Mouse (Mus musculus) liver, embryonic 12.5 days (tissue): Measurements from ENCODE around the gene Zswim3. TPM values are rescaled to one million over a fixed set of nuclear protein-coding genes. Genes with fewer than 3 reads are reported as not detected.
"Not testable (repeated sequence)": the region's sequence is repeated elsewhere in the genome, so short reads cannot be mapped to it uniquely, and the experiment has no call there.

Source experiments
- ATAC-seq: fragments of 200-750 bp; cut with Nextera tagmentation; 2 replicates; pipeline ENCODE4 v1.8.0; 2017; ENCODE audit warnings: moderate number of reproducible peaks, mild to moderate bottlenecking, moderate library complexity
- H3K27ac ChIP-seq: fragments of 300-500 bp; sonication (generic); 2 replicates; pipeline ENCODE4 v1.5.1; 2016; ENCODE audit warnings: mild to moderate bottlenecking
- H3K27me3 ChIP-seq: fragments of 300-500 bp; sonication (generic); replicated peaks from 2 replicates; pipeline ENCODE4 v1.6.1; 2016; ENCODE audit warnings: mild to moderate bottlenecking, moderate library complexity
- H3K36me3 ChIP-seq: fragments of 300-500 bp; sonication (generic); 2 replicates; pipeline ENCODE4 v1.6.1; 2016; ENCODE audit warnings: mild to moderate bottlenecking, moderate library complexity
- H3K4me1 ChIP-seq: fragments of 300-500 bp; sonication (generic); 2 replicates; pipeline ENCODE4 v1.6.1; 2016
- H3K4me2 ChIP-seq: fragments of 300-500 bp; sonication (generic); 2 replicates; pipeline ENCODE4 v1.6.1; 2016; ENCODE audit warnings: mild to moderate bottlenecking, moderate library complexity
- H3K4me3 ChIP-seq: fragments of 300-500 bp; sonication (generic); 2 replicates; pipeline ENCODE4 v1.5.1; 2016; ENCODE audit warnings: mild to moderate bottlenecking, moderate library complexity
- H3K9ac ChIP-seq: fragments of 300-500 bp; sonication (generic); 2 replicates; pipeline ENCODE4 v1.6.1; 2016; ENCODE audit warnings: mild to moderate bottlenecking, moderate library complexity
- H3K9me3 ChIP-seq: fragments of 300-500 bp; sonication (generic); replicated peaks from 2 replicates; pipeline ENCODE4 v1.6.1; 2016; ENCODE audit warnings: mild to moderate bottlenecking, moderate library complexity
- WGBS: fragments of 180-500 bp; shearing (Covaris S2); methylation state at CpG from one replicate; pipeline ENCODE4 v1.1.7; 2016; ENCODE audit not compliant: insufficient replicate concordance; 5-methylcytosine and 5-hydroxymethylcytosine counted together
- polyA plus RNA-seq: library from polyadenylated mRNA; unstranded; fragments of >200 nt; fragmentation: Nextera tagmentation; extraction: Ambion mirVana; gene quantifications from 2 replicates; pipeline ENCODE4 v1.2.1, GENCODE M21; 2016

Gene Zswim3
- polyA plus RNA-seq, 1 experiment from 2014 or later: 5.9 TPM

DNA sequence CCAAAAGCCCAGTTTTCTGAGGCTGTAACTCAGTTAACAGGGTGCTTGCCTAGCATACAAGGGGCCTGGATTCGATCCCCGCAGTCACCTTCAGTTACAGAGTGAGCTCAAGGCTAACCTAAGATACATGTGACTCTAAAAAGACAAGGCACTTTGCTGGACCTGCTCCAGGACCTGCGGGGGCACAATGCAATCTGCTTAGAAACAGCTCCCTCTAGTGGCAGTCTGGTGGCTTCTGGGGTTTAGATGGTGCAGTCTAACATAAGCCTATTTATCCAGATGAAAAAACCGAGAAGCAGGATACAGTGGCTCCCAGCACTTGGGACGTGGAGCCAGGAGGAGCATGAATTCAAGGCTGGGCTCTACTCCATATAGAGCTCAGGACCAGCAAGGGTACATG lies 10.6 kb upstream of the Zswim3 start:
- ATAC-seq: peak; percentile 70; the same call in 1 of the 2 replicates
- H3K4me2 ChIP-seq: no peak overlapping the region
- no peaks in the 10 kb centered on the region for H3K27me3 ChIP-seq
- peaks cover 18% of the 10 kb centered on the region for H3K4me1 ChIP-seq
- no peak overlapping the region for H3K9ac ChIP-seq
- no peaks in the 10 kb centered on the region for H3K9me3 ChIP-seq
- WGBS: 31% methylated on average over 5 of the region's 5 CpGs
- H3K27ac ChIP-seq: no peak overlapping the region
- H3K36me3 ChIP-seq: peaks cover 92% of the 10 kb centered on the region
- H3K4me3 ChIP-seq: no peak overlapping the region

DNA sequence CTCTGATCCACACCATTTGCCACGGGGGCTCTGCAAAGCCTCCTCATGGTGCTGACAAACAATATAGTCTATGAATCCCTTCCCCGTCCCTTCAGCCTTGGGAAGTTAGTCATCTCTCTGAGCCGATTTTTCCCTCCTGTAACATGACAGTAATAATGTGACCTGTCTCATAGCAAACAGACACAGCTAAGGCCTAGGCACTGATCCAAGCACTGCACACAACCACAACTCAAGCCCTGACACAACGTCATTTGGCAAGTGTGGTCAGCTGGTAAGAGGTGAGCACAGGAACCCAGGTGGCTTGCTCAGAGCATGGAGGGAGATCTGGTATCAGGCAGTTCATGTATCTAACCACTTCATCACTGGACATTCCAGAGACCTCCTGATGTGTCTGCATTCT lies 9.0 kb upstream of the Zswim3 start:
- Histone ChIP-seq H3K36me3 (peaks cover 93% of the 10 kb centered on the region), H3K27me3 (no peaks in the 10 kb centered on the region), H3K9ac (no peak overlapping the region)

DNA sequence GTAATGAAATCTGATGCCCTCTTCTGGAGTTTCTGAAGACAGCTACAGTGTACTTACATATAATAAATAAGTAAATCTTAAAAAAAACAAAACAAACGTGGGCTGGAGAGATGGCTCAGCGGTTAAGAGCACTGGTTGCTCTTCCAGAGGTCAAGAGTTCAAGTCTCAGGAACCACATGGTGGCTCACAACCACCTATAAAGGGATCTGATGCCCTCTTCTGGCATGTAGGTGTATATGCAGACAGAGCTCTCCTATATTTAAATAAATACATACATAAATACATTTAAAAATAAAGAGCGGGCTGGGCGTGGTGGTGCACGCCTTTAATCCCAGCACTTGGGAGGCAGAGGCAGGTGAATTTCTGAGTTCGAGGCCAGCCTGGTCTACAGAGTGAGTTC lies 6.3 kb upstream of the Zswim3 start:
- H3K4me3 ChIP-seq: not testable (repeated sequence)
- WGBS: 73% methylated on average over 6 of the region's 6 CpGs
- H3K4me1 ChIP-seq: peaks cover 14% of the 10 kb centered on the region

More for the DNA sequence above, 9.0 kb upstream of the Zswim3 start:
- no peak for ATAC-seq
- Histone ChIP-seq H3K9me3 (no peaks in the 10 kb centered on the region), H3K4me3 (no peak overlapping the region), H3K4me1 (peaks cover 10% of the 10 kb centered on the region; the same call in 1 of the 2 replicates), H3K4me2 (no peak overlapping the region), H3K27ac (no peak overlapping the region)
- WGBS: 78% methylated on average over 4 of the region's 4 CpGs

DNA sequence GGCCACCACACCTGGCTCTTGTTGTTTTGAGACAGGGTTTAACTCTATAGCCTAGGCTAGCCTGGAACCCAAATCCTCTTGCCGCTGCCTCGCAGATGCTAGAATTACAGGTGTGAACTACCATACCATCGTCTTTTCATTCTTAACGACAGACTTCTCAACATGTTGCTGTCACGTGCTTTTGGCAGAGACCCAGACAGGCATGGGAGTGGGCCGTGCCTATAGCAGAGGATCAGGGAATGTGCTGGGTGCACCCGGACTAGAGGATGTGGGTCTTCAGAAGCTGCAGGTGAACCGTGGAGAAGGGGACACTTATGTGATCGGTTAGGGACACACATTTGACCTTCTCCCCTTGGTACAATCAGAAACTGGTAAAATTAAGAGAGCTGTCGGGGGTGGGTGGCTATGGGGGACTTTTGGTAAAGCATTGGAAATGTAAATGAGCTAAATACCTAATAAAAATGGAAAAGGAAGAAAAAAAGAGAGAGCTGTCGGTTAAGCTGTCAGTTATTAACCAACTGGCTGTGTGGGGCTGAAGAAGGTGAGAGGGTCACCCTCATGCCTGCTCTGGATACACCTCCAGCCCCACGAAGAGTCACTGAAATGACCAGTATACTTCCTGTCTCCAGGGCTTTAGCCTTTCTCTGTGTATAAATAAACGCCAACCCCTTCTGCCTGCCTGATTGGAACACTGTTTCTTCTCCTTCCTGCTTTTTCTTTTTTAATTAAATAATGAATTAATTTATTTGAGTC lies 4.5 kb upstream of the Zswim3 start:
- H3K36me3 ChIP-seq: peaks cover 74% of the 10 kb centered on the region
- H3K27ac ChIP-seq: no peak overlapping the region
- no peak overlapping the region for H3K9ac ChIP-seq
- ATAC-seq: no peak
- H3K4me2 ChIP-seq: no peak overlapping the region
- H3K27me3 ChIP-seq: no peaks in the 10 kb centered on the region
- H3K9me3 ChIP-seq: no peaks in the 10 kb centered on the region
- peaks cover 18% of the 10 kb centered on the region for H3K4me1 ChIP-seq
- no peak overlapping the region for H3K4me3 ChIP-seq
- WGBS: 83% methylated on average over 13 of the region's 13 CpGs

More for the DNA sequence above, 6.3 kb upstream of the Zswim3 start:
- not testable (repeated sequence) for H3K27me3 ChIP-seq, H3K27ac ChIP-seq, H3K4me2 ChIP-seq, ATAC-seq, H3K9me3 ChIP-seq, H3K9ac ChIP-seq
- peaks cover 88% of the 10 kb centered on the region for H3K36me3 ChIP-seq

DNA sequence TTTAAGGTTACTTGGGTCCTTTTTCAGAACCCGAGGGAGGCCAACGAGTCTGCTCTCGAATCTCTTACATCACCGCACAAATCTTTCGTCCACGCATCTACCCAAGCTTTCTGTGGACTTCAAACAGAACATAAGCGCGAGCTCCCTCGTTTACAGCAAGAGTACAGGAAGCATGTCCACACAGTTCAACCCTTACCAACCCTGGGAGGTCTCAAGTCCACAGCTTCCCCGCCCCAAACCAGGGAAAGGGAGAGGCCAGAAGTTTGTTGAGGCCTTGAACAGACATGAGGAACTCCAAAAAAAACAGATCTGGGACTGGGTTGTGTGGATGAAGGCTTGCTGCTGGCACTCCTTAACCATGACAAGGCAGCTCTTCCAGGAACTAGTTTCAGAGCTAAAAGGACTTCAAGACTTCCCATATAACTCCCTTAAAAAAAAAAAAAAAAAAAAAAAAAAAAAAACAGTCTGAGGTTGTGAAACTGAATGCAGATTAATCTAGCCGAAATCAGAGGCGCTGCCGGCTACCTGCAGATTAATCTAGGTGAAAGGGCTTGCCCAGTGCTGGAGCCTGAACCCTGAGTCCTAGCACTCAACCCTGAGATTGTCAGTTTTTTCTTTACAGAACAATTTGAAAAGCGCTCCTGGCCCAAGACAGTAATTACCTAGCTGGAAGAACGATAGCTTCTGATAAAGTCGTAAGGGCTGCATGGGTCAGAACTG lies 1.5 kb upstream of the Zswim3 start:
- 81% methylated on average over 16 of the region's 16 CpGs for WGBS
- Histone ChIP-seq H3K9ac (peak overlapping the region; percentile 85), H3K4me1 (peaks cover 42% of the 10 kb centered on the region), H3K4me2 (peak overlapping the region; percentile 92), H3K4me3 (peak overlapping the region; percentile 71), H3K27me3 (no peaks in the 10 kb centered on the region), H3K27ac (peak overlapping the region; percentile 77), H3K9me3 (no peaks in the 10 kb centered on the region), H3K36me3 (peaks cover 48% of the 10 kb centered on the region)
- no peak for ATAC-seq

DNA sequence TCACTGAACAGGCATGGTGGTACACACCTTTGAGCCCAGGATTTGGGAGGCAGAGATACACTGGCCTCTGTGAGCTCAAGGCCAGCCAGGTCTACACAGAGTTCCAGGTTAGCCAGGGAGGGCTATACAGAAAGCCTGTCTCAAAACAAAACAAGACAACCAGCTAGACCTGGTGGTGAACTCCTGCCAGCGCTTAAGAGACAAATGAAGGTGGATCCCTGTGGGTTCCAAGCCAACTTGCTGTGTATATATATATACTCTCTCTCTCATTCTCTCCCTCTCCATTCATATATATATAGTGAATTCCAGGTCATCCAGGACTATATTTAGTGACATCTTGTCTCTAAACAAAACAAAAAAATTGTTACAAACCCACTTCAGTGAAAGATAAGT lies 981 bp upstream of the Zswim3 start:
- Histone ChIP-seq H3K4me1 (peaks cover 42% of the 10 kb centered on the region), H3K4me2 (peak overlapping the region; percentile 92), H3K9ac (peak overlapping the region; percentile 85), H3K9me3 (no peaks in the 10 kb centered on the region), H3K27ac (peak overlapping the region; percentile 77), H3K27me3 (no peaks in the 10 kb centered on the region), H3K36me3 (peaks cover 48% of the 10 kb centered on the region), H3K4me3 (peak overlapping the region; percentile 71)
- no peak for ATAC-seq
- 48% methylated on average over 1 of the region's 1 CpGs for WGBS

DNA sequence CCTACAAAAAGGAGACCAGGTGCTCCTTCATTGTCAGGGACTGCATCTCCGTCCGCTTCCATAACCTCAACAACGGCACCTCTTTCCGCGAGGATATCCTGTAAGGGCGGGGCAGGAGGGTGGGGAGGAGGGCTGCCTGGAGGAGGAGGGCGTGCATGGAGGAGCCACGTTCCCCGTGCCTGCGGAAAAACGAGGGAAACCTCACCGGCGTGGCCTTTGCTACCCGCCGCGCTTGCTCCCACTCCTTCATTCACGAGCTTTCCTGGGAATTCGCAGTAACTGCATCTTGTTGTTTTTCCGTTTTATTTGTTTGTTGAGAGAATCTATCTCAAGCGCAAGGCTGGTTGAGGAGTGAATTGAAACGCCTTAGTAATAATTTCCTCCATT lies 427 bp downstream of the Zswim3 start:
- no peaks in the 10 kb centered on the region for H3K9me3 ChIP-seq
- peak overlapping the region; percentile 71 for H3K4me3 ChIP-seq
- H3K4me1 ChIP-seq: peaks cover 42% of the 10 kb centered on the region
- 1% methylated on average over 21 of the region's 21 CpGs for WGBS
- H3K27me3 ChIP-seq: no peaks in the 10 kb centered on the region
- H3K27ac ChIP-seq: peak overlapping the region; percentile 96
- peak overlapping the region; percentile 92 for H3K4me2 ChIP-seq
- peak; percentile 79 for ATAC-seq
- H3K36me3 ChIP-seq: peaks cover 47% of the 10 kb centered on the region
- H3K9ac ChIP-seq: peak overlapping the region; percentile 85

DNA sequence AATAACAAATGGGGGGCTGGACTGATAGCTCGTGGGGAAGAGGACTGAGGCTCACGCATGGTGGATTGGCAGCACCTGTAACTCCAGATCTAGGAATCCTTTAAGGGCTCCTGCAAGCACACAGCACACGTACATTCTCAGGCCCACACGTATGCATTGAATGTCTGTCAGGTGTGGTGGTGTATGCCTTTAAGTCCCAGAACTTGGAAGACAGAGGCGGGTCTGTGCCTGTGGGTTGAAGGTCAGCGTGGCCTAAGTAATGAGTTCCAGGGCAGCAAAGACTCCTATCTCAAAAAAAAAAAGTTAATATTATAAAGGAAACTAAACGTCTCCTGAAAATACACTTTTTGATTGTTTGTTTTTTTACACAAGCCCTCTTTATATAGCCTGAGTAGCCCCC lies 1.7 kb downstream of the Zswim3 start:
- Histone ChIP-seq H3K4me3 (no peak overlapping the region; the same call in 1 of the 2 replicates), H3K4me1 (peaks cover 42% of the 10 kb centered on the region), H3K36me3 (peaks cover 36% of the 10 kb centered on the region), H3K27me3 (no peaks in the 10 kb centered on the region), H3K27ac (0 out of 2 replicates have a peak overlapping the region, but pooled peaks have one; percentile 39), H3K4me2 (peak overlapping the region; percentile 92), H3K9ac (peak overlapping the region; percentile 85; the same call in 1 of the 2 replicates), H3K9me3 (no peaks in the 10 kb centered on the region)
- no peak for ATAC-seq
- WGBS: 66% methylated on average over 7 of the region's 7 CpGs

DNA sequence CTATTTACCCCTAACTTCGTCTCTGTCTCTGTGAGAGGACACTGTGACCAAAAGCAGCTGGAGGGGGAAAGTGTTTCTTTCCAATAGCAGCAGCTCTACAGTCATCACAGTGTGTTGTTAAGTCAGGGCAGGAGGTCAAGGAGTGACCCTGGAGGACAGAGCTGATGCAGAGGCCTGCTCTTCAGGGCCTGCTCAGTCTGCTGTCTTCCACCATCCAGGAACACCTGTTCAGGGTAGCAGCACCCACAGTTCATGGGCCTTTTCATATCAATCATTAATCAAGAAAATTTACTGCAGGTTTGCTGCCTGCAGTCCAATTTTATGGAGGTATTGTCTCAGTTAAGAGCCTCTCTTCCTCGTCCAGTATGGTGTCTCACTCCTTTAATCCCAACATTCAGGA lies 8.7 kb downstream of the Zswim3 start:
- Histone ChIP-seq H3K4me3 (no peak overlapping the region), H3K4me1 (peaks cover 35% of the 10 kb centered on the region), H3K4me2 (no peak overlapping the region), H3K36me3 (peaks cover 38% of the 10 kb centered on the region), H3K9me3 (no peaks in the 10 kb centered on the region), H3K9ac (0 out of 2 replicates have a peak overlapping the region, but pooled peaks have one; percentile 18), H3K27ac (no peak overlapping the region), H3K27me3 (no peaks in the 10 kb centered on the region)
- 68% methylated on average over 2 of the region's 2 CpGs for WGBS
- no peak for ATAC-seq

DNA sequence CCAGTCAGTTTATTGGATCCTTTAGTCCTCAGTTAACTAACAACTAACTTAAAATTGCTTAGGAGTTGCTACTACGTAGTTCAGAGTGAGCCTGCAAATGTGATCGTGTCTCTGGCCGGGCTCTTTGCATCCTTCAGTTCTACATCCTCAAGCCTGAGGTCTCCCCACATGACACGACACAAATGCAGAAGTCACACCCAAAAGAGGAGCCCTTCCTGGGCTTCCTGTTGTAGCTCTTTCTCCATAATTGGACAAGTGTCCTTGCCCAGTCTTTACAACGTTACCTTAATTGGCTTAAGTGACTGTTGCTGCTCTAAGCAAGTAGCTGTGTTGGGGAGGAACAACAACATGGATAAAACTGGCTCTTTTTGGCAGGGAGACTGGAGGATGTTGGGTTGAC lies 10.4 kb downstream of the Zswim3 start:
- WGBS: 59% methylated on average over 5 of the region's 5 CpGs
- peak overlapping the region; percentile 62 for H3K27ac ChIP-seq
- H3K4me1 ChIP-seq: peaks cover 35% of the 10 kb centered on the region
- H3K9me3 ChIP-seq: no peaks in the 10 kb centered on the region
- peak overlapping the region; percentile 32 for H3K4me2 ChIP-seq
- H3K4me3 ChIP-seq: no peak overlapping the region
- H3K9ac ChIP-seq: no peak overlapping the region
- no peaks in the 10 kb centered on the region for H3K27me3 ChIP-seq
- H3K36me3 ChIP-seq: peaks cover 28% of the 10 kb centered on the region
- peak; percentile 45; the same call in 1 of the 2 replicates for ATAC-seq

DNA sequence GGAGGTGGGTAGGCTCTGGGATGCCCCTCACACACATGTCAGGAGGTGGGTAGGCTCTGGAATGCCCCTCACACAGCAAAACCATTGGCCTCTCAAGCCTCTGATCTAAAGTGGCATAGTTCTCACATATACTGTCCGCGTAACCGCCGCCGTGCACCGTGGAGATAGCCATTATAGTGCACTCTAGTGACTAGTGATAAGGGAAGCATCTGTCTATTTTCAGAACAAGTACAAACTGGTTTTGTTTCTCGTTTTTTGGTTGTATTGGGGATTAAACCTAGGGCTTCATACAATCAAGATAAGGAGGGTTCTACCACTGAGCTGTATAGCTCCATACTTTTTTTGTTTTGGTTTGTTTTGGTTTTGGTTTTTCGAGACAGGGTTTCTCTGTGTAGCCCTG lies 10.9 kb downstream of the Zswim3 start:
- Histone ChIP-seq H3K4me1 (peaks cover 35% of the 10 kb centered on the region), H3K4me2 (peak overlapping the region; percentile 32), H3K27me3 (no peaks in the 10 kb centered on the region), H3K9ac (0 out of 2 replicates have a peak overlapping the region, but pooled peaks have one; percentile 17), H3K27ac (peak overlapping the region; percentile 62), H3K9me3 (no peaks in the 10 kb centered on the region), H3K4me3 (no peak overlapping the region), H3K36me3 (peaks cover 30% of the 10 kb centered on the region)
- WGBS: 52% methylated on average over 8 of the region's 8 CpGs
- peak; percentile 80 for ATAC-seq

DNA sequence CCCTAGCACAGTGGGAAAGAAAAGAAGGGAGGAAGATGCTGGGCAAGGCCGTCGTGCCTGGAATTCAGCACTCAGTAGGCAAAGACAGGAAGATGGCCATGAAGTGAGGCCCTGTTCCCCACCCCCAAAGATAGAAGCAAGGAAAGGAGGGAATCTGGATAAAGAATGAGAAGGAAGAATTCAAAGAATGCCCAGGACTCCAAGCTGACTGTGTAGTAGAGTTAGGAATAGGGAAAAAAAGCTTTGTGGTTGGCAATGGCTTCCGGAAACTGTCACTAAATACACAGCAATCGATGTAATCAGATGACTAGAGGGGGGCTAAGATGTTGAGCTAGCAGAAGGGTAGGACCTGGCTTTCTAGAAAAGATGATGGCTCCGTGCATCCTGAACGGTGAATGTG lies 12.3 kb downstream of the Zswim3 start:
- Histone ChIP-seq H3K27ac (0 out of 2 replicates have a peak overlapping the region, but pooled peaks have one; percentile 9), H3K4me1 (peaks cover 39% of the 10 kb centered on the region), H3K4me3 (no peak overlapping the region), H3K36me3 (peaks cover 36% of the 10 kb centered on the region), H3K9me3 (no peaks in the 10 kb centered on the region), H3K27me3 (no peaks in the 10 kb centered on the region), H3K9ac (no peak overlapping the region), H3K4me2 (no peak overlapping the region)
- ATAC-seq: no peak
- 74% methylated on average over 6 of the region's 6 CpGs for WGBS
